Mouse (Mus musculus): ENCODE data around the gene Olfr1507. TPM values are rescaled to one million over a fixed set of nuclear protein-coding genes. Genes with fewer than 3 reads are reported as not detected.

Olfr1507 gene
- polyA plus RNA-seq, 1 experiment from 2014 or later, result not detected

Other genes starting within 250 kb of the Olfr1507 start
- 49.6 and 59.6 TPM in 2 replicates for gene Chd8, start 238.0 kb downstream of the Olfr1507 start, polyA plus RNA-seq (2014; fragmentation: Nextera tagmentation; extraction: Ambion mirVana)
- gene Tox4, start 216.6 kb downstream of the Olfr1507 start, polyA plus RNA-seq (2014; fragmentation: Nextera tagmentation; extraction: Ambion mirVana), result 49.0 and 69.3 TPM in 2 replicates
- 69.4 TPM in 2 replicates for gene Rab2b, start 216.2 kb downstream of the Olfr1507 start, polyA plus RNA-seq (2014; fragmentation: Nextera tagmentation; extraction: Ambion mirVana)
- 41.1 and 42.5 TPM in 2 replicates for gene Mettl3, start 190.6 kb downstream of the Olfr1507 start, polyA plus RNA-seq (2014; fragmentation: Nextera tagmentation; extraction: Ambion mirVana)
- 42.4 and 52.4 TPM in 2 replicates for gene Sall2, start 167.0 kb downstream of the Olfr1507 start, polyA plus RNA-seq (2014; fragmentation: Nextera tagmentation; extraction: Ambion mirVana)
- not detected in 2 replicates for gene Olfr1513, start 139.3 kb downstream of the Olfr1507 start, polyA plus RNA-seq (2014; fragmentation: Nextera tagmentation; extraction: Ambion mirVana)
- gene Olfr1512, start 116.6 kb downstream of the Olfr1507 start, polyA plus RNA-seq (2014; fragmentation: Nextera tagmentation; extraction: Ambion mirVana), result not detected in 2 replicates
- gene Olfr1511, start 98.4 kb downstream of the Olfr1507 start, polyA plus RNA-seq (2014; fragmentation: Nextera tagmentation; extraction: Ambion mirVana), result 0.41 and 1.1 TPM in 2 replicates
- not detected in 2 replicates for gene Olfr1510, start 81.4 kb downstream of the Olfr1507 start, polyA plus RNA-seq (2014; fragmentation: Nextera tagmentation; extraction: Ambion mirVana)
- not detected in 2 replicates for gene Olfr1509, start 52.8 kb downstream of the Olfr1507 start, polyA plus RNA-seq (2014; fragmentation: Nextera tagmentation; extraction: Ambion mirVana)
- gene Olfr1508, start 28.3 kb downstream of the Olfr1507 start, polyA plus RNA-seq (2014; fragmentation: Nextera tagmentation; extraction: Ambion mirVana), result 0.04 TPM in 1 of 2 replicates, not detected in the other